Mouse (Mus musculus) natural killer cell, adult 2 months (primary cell): ENCODE measurements around the gene Btbd35f10.
"Not testable (repeated sequence)": the region's sequence is repeated elsewhere in the genome, so short reads cannot be mapped to it uniquely, and the experiment has no call there.

Source experiments
- DNase-seq, 2 experiments: peaks; one replicate each; pipeline ENCODE4 v3.0.0; 2022; ENCODE audit warnings: low spot score in 2 of 2

Gene Btbd35f10

GRCm38 (mm10) chrX:3752785-3753184 is at the start of gene Btbd35f10:
Gene Btbd35f10, minus strand, starts transcription at chrX:3752885.
- not testable (repeated sequence) for DNase-seq
